Mouse (Mus musculus) adrenal gland, adult 18-20 months (tissue): ENCODE measurements around the gene Mvb12b. TPM values are rescaled to one million over a fixed set of nuclear protein-coding genes. Genes with fewer than 3 reads are reported as not detected.

Source experiments
- DNase-seq, 2 experiments: peaks; one replicate each; pipeline ENCODE4 v3.0.0; 2021 to 2022; ENCODE audit warnings: low spot score in 2 of 2
- total RNA-seq, 2 experiments: library from RNA; stranded (reverse); gene quantifications; 1 replicate in 1 of 2; 2 replicates in 1 of 2; pipeline ENCODE4 v1.2.3; 2021

The Mvb12b gene
- total RNA-seq, 2 experiments from 2014 or later = 17.4 to 21.9 TPM

- no peak for DNase-seq
Measured at GRCm38 (mm10) chr2:33817080-33817479, 70.7 kb downstream of the Mvb12b start.

- DNase-seq = no peak
Measured at GRCm38 (mm10) chr2:33814581-33814980, 73.2 kb downstream of the Mvb12b start.

GRCm38 (mm10) chr2:33813501-33814240 lies 74.1 kb downstream of the Mvb12b start:
- no peak for DNase-seq

- no peak for DNase-seq
Measured at GRCm38 (mm10) chr2:33812980-33813379, 74.8 kb downstream of the Mvb12b start.

- no peak for DNase-seq
Measured at GRCm38 (mm10) chr2:33811349-33811890, 76.3 kb downstream of the Mvb12b start.

GRCm38 (mm10) chr2:33809081-33809480 lies 78.7 kb downstream of the Mvb12b start:
- no peak for DNase-seq

- no peak for DNase-seq
Measured at GRCm38 (mm10) chr2:33808032-33808431, 79.7 kb downstream of the Mvb12b start.

GRCm38 (mm10) chr2:33805640-33806039 lies 82.1 kb downstream of the Mvb12b start:
- no peak for DNase-seq

GRCm38 (mm10) chr2:33803717-33804214 lies 84.0 kb downstream of the Mvb12b start:
- DNase-seq = no peak

- no peak for DNase-seq
Measured at GRCm38 (mm10) chr2:33803083-33803615, 84.6 kb downstream of the Mvb12b start.

- DNase-seq = no peak
Measured at GRCm38 (mm10) chr2:33801760-33802159, 86.0 kb downstream of the Mvb12b start.

- no peak for DNase-seq
Measured at GRCm38 (mm10) chr2:33801336-33801735, 86.4 kb downstream of the Mvb12b start.

- no peak for DNase-seq
Measured at GRCm38 (mm10) chr2:33800221-33800620, 87.5 kb downstream of the Mvb12b start.

- DNase-seq = no peak
Measured at GRCm38 (mm10) chr2:33795716-33796472, 91.9 kb downstream of the Mvb12b start.

- no peak for DNase-seq
Measured at GRCm38 (mm10) chr2:33795001-33795580, 92.7 kb downstream of the Mvb12b start.

- no peak for DNase-seq
Measured at GRCm38 (mm10) chr2:33794483-33794882, 93.3 kb downstream of the Mvb12b start.

GRCm38 (mm10) chr2:33790301-33790700 lies 97.4 kb downstream of the Mvb12b start:
- no peak for DNase-seq

- no peak for DNase-seq
Measured at GRCm38 (mm10) chr2:33789732-33790131, 98.0 kb downstream of the Mvb12b start.

- no peak for DNase-seq
Measured at GRCm38 (mm10) chr2:33789279-33789678, 98.5 kb downstream of the Mvb12b start.

GRCm38 (mm10) chr2:33788851-33789250 lies 98.9 kb downstream of the Mvb12b start:
- no peak for DNase-seq

- DNase-seq = no peak
Measured at GRCm38 (mm10) chr2:33788131-33788530, 99.6 kb downstream of the Mvb12b start.
